Mouse (Mus musculus) erythroblast, embryonic 14.5 days (primary cell): Measurements from ENCODE around the gene Gm20547.
"Not testable (repeated sequence)": the region's sequence is repeated elsewhere in the genome, so short reads cannot be mapped to it uniquely, and the experiment has no call there.

Experiments
- GATA1 ChIP-seq: IDR thresholded peaks from 2 replicates; pipeline ENCODE4 v1.6.1; 2012; ENCODE audit warnings: low read length, inconsistent platforms, mixed read lengths
- TAL1 ChIP-seq: IDR thresholded peaks from 3 replicates; pipeline ENCODE4 v1.6.1; 2012; ENCODE audit warnings: low read length, inconsistent platforms, mixed read lengths

DNA sequence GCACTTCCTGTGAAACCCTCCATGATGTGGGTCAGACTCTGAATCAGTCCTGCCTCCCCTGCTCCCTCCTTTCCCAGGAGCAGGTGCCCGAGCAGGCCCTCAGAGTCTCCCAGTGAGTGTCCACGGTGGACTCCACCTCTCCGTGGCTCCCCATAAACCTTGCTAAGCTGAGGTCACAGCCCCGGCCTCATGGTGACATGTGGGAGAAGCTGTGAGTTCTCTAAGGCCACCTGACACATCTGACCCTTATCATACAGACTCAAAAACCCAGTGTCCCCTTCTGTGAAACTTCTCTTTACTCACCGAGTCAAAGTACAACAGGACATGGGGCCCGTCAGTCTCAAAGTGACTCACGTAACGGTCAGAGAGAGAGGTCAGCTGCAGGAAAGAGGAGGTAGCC lies 71.0 kb downstream of the Gm20547 start:
- TF ChIP-seq TAL1, GATA1: not testable (repeated sequence)
